Mouse (Mus musculus) small intestine, adult 10 weeks (tissue): Measurements from ENCODE around the gene Ttc30a2. TPM values are rescaled to one million over a fixed set of nuclear protein-coding genes. Genes with fewer than 3 reads are reported as not detected.

Experiments
- polyA plus RNA-seq: library from polyadenylated mRNA; stranded (reverse); fragments of 350-450 nt; fragmentation: Illumina TruSeq; extraction: RNeasy Lipid Tissue Mini Kit (QIAGEN cat#74804); gene quantifications from one replicate; pipeline ENCODE4 v1.2.3, GENCODE M21; 2014; ENCODE audit warnings: low replicate concordance

Ttc30a2 gene
- polyA plus RNA-seq, result not detected

DNA sequence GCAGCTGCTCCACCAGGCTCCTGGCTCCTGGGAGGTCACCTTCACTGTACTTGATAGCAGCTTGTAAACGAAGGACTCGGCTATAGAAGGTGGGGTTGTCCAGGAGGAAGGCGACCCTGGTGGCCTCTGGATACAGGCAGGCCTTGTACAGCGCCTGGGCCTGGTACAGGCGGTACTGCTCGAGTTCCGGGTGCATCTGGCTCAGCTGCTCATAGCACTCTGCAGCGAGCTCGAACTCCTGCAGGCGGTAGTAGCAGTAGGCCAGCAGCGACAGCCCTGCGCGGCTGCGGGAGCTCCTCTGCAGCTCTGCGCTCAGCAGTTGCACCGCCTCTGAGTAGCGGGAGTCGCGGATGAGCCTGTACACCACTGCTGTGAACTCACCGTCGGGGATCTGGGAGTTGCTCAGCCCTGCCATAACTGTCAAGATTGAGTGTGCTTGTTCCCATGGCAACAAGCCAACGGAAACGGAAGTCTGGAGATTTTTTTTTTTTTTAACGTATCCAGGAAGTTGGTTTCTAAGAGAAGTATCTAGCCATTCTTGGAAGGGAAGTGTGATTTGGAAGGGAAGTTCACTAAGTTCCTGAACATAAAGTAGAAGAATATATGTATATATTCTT is at the start of gene Ttc30a2:
Gene Ttc30a2 (minus strand): TSS at position 419 of the 617 bp plus-strand sequence.

DNA sequence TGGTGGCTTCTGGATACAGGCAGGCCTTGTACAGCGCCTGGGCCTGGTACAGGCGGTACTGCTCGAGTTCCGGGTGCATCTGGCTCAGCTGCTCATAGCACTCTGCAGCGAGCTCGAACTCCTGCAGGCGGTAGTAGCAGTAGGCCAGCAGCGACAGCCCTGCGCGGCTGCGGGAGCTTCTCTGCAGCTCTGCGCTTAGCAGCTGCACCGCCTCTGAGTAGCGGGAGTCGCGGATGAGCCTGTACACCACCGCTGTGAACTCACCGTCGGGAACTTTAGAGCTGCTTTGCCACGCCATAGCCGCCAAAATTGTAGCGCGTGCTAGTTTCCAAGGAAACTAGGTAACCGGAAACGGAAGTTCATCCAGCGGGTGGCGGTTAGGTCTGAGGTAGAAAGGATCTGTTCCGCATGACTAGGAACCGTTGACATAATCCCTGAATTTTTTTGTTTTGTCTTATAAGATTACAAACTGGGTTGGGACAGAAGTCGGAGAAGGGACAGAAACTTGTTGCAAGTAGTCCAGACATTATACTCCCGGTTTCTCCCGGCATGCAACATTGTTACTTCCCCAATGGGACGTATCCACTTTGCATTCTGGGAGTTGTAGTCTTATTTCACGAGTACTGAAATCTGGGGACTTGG is 3.6 kb upstream of the Ttc30a2 start, which contains the start of gene Ttc30a1:
Gene Ttc30a1 (minus strand): TSS at position 528 of the 642 bp plus-strand sequence.

DNA sequence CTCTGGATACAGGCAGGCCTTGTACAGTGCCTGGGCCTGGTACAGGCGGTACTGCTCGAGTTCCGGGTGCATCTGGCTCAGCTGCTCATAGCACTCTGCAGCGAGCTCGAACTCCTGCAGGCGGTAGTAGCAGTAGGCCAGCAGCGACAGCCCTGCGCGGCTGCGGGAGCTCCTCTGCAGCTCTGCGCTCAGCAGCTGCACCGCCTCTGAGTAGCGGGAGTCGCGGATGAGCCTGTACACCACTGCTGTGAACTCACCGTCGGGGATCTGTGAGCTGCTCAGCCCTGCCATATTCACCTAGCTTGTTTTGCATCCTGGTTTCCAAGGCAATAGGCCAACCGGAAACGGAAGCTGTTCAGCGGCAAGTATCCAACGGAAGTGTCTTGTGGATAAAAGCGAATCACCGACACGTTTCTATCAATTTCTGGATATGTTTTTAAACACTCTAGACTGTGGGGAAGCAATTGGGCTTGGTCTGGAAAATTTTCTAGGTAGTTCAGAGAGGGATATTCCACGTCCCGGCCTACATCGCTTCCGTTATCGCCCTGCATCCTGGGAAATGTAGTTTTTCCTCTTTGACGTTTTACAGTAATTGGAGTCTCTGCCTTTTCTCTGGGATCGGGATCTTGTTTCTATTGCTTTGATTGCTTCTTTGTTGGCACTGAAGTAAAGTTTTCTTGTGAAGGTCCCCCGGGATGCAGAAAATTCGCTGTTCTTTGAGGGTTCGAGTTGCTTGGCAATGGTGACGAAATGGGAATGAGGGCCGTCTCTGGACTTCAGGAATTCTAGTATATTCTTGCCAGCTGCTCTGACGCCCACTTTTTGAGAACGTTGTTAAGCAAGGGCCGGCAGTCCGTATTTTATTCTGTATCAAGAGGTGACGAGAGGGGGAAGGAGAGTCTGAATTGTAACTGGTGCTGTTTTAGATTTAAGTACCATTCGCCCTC is 39.6 kb downstream of the Ttc30a2 start, which contains the start of gene Ttc30b:
Gene Ttc30b (minus strand): TSS at position 469 of the 947 bp plus-strand sequence.

Other genes starting within 250 kb of the Ttc30a2 start
- 48.7 TPM for gene Agps, start 146.0 kb downstream of the Ttc30a2 start, polyA plus RNA-seq
- 21.2 TPM for gene Ttc30b, start 39.6 kb downstream of the Ttc30a2 start, polyA plus RNA-seq
- gene Ttc30a1, start 3.8 kb upstream of the Ttc30a2 start, polyA plus RNA-seq, result 5.3 TPM